Mouse (Mus musculus) stomach, postnatal 0 days (tissue): ENCODE measurements around the gene Slc22a23.

ENCODE experiments used
- CTCF ChIP-seq: IDR thresholded peaks from 2 replicates; pipeline ENCODE4 v1.5.1; 2016; ENCODE audit warnings: antibody characterized with exemption, low read depth, mild to moderate bottlenecking, moderate library complexity
- EP300 ChIP-seq: optimal IDR thresholded peaks from 2 replicates; pipeline ENCODE3; 2016; ENCODE audit warnings: antibody characterized with exemption

DNA sequence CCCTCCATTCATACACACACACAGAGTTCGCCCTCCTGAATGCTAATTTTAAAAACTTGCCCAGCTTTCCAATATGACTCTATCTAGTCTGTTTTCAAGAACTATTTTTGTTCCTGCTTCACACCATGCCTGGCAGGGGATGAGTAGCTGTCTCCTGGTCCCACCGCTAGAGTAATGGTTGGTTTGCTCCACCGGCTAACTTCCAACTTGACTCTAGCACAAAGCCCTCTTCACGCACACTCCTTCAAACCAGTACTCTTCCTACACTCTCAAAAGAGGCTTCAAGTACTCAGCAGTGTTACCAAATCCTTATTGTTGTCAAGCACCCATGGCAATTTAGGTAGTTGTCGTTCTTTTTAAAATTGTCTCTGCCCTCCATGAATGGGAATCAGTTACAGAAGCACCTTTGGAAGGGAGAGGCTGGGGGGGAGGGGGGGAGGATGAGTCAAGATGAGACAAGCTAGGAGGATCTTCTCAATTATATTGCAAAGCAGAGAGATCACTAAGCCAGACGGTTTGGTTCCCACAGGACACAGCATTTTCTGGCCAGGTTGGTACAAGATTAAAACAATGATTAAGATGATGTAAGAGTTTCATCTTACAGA lies 2.6 kb downstream of the Slc22a23 start:
- TF ChIP-seq CTCF (no peak), EP300 (no peak)
